Mouse (Mus musculus) limb, embryonic 15.5 days (tissue): ENCODE data around the gene Adam15. TPM values are rescaled to one million over a fixed set of nuclear protein-coding genes. Genes with fewer than 3 reads are reported as not detected.

Experiments used
- ATAC-seq: fragments of 200-750 bp; cut with Nextera tagmentation; 2 replicates; pipeline ENCODE4 v1.8.0; 2017; ENCODE audit warnings: low read depth, moderate TSS enrichment; ENCODE audit not compliant: insufficient number of reproducible peaks, low FRiP score, low TSS enrichment
- H3K27ac ChIP-seq: fragments of 300-500 bp; sonication (generic); 2 replicates; pipeline ENCODE4 v1.5.1; 2015; ENCODE audit warnings: moderate library complexity, mild to moderate bottlenecking, inconsistent platforms
- H3K27me3 ChIP-seq: fragments of 300-500 bp; sonication (generic); 2 replicates; pipeline ENCODE4 v1.6.1; 2015; ENCODE audit warnings: inconsistent platforms
- H3K36me3 ChIP-seq: fragments of 300-500 bp; sonication (generic); 2 replicates; pipeline ENCODE4 v1.6.1; 2015; ENCODE audit warnings: inconsistent platforms
- H3K4me1 ChIP-seq: fragments of 300-500 bp; sonication (generic); 2 replicates; pipeline ENCODE4 v1.6.1; 2015; ENCODE audit warnings: inconsistent platforms
- H3K4me2 ChIP-seq: fragments of 300-500 bp; sonication (generic); 2 replicates; pipeline ENCODE4 v1.6.1; 2015; ENCODE audit warnings: mild to moderate bottlenecking, inconsistent platforms
- H3K4me3 ChIP-seq: fragments of 300-500 bp; sonication (generic); 2 replicates; pipeline ENCODE4 v1.5.1; 2015; ENCODE audit warnings: mild to moderate bottlenecking, inconsistent platforms
- H3K9ac ChIP-seq: fragments of 300-500 bp; sonication (generic); 2 replicates; pipeline ENCODE4 v1.6.1; 2015; ENCODE audit warnings: inconsistent platforms
- H3K9me3 ChIP-seq: fragments of 300-500 bp; sonication (generic); 2 replicates; pipeline ENCODE4 v1.6.1; 2016; ENCODE audit warnings: inconsistent platforms
- WGBS: fragments of 180-500 bp; shearing (Covaris S2); methylation state at CpG from one replicate; pipeline ENCODE4 v1.1.7; 2015; 5-methylcytosine and 5-hydroxymethylcytosine counted together
- polyA plus RNA-seq: library from polyadenylated mRNA; unstranded; fragments of >200 nt; fragmentation: Nextera tagmentation; extraction: Ambion mirVana; gene quantifications from 2 replicates; pipeline ENCODE4 v1.2.1, GENCODE M21; 2015

The Adam15 gene
- polyA plus RNA-seq = 94.4 and 106 TPM in 2 replicates

DNA sequence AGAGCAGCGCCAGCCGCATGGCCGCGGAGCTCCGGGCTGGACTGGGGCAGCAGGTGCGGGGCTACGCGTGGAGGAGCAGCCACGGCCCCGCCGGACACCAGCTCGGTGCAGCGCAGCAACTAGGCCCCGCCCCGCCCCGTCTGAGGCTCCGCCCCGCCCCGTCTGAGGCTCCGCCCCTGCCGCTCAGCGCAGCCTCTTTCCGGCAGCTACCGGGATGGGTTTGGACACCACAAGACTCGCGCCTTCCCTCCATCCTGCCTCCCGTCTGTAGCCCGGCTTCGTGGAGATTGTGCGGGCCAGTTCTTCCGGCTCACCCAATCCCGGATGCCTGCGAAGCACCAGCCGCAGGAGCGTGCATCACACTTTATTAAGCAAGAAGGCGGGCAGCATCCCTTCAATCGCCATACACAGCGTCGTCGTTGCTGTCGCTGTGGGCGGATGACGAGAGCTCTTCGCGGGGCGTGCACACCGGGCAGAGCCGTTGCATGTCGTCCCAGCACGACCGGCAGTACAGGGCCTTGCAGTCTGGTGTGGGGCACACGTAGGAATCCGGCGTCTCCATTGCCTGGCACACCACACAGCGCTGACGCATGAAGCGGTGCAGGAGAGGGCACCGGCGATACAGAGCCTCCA, at the start of gene Adam15:
TSS of gene Adam15 (minus strand) at position 128 of the 633 bp plus-strand sequence.
- Histone ChIP-seq H3K27me3 (peaks cover 5% of the 10 kb centered on the region; the same call in 1 of the 2 replicates), H3K4me2 (peak within 1 kb of the TSS; percentile 96), H3K27ac (peak within 1 kb of the TSS; percentile 80), H3K4me1 (peaks cover 26% of the 10 kb centered on the region), H3K36me3 (peaks cover 25% of the 10 kb centered on the region), H3K9ac (peak within 1 kb of the TSS; percentile 64), H3K4me3 (peak within 1 kb of the TSS; percentile 72), H3K9me3 (no peaks in the 10 kb centered on the region)
- under 1% methylated on average over 59 of the region's 59 CpGs for WGBS
- ATAC-seq = peak; percentile 81

DNA sequence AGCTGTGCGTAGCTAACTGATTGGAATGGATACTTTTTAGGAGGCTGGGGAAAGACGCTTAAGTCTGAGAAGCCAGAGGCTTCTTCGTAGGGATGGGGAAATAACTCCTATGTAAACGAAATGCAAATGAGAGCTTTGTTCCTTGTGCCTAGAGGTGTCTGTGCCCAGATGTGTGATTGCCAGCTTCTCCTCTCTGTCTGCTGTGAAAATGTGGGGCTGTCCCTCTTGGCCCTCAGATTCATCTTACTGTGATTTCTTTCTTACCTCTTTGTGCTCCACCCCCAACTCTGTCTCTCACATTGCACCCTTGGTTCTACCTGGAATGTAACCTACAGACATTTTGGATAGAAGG, 46.8 kb upstream of the Adam15 start:
- H3K9ac ChIP-seq = peak overlapping the region; percentile 57
- peak overlapping the region; percentile 98 for H3K4me2 ChIP-seq
- 0 out of 2 replicates have a peak, but pooled peaks cover 2% of the 10 kb centered on the region for H3K27me3 ChIP-seq
- H3K36me3 ChIP-seq = peaks cover 2% of the 10 kb centered on the region; the same call in 1 of the 2 replicates
- no peak for ATAC-seq
- peak overlapping the region; percentile 92 for H3K27ac ChIP-seq
- no peaks in the 10 kb centered on the region for H3K9me3 ChIP-seq
- peak overlapping the region; percentile 57 for H3K4me3 ChIP-seq
- peaks cover 49% of the 10 kb centered on the region for H3K4me1 ChIP-seq
- WGBS = 0% methylated on average over 4 of the region's 4 CpGs

DNA sequence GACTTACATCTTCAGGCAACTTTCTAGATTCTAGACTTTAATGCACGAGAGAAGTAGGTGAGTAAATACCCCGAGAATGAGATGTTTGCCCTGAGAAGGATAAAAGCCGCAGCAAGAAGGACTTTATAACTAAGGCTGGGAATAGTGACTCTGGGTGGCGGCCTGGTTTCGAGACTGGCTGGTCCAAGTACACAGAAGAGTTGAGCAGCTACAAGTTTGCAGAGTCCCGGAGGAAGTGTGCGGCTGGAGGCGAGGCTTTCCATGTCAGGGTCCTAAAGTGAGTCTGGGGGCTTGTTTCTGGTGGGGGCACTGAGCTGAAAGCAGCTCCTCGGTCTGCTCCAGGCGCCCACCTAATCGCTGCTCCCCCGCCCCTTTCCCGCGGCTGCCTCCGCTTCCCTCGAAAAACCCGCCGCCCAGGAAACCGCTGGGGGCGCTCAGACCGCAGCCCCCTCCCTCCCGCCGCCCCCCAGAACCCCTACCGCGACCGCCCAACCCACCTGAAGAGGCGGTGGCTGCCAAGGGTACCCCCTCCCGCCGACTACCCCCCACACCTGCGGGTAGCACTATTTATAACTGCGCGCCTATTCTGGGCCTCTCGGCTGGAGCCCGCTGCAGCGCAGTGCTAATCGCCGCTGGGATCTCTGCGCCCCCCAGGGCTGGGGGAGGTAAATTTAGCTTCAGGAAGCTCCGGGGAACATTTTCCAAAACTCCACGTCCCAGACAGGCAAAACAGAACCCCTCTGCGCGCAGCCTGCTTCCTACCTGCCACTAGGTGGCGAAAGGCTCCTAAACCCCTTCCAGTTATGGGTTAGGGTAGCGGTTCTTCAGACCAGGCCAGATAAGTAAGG, 46.2 kb upstream of the Adam15 start:
- Histone ChIP-seq H3K27ac (peak overlapping the region; percentile 92), H3K4me3 (peak overlapping the region; percentile 57), H3K4me1 (peaks cover 55% of the 10 kb centered on the region), H3K9me3 (no peaks in the 10 kb centered on the region), H3K4me2 (peak overlapping the region; percentile 98), H3K36me3 (no peaks in the 10 kb centered on the region), H3K9ac (peak overlapping the region; percentile 57), H3K27me3 (0 out of 2 replicates have a peak, but pooled peaks cover 3% of the 10 kb centered on the region)
- ATAC-seq = peak; percentile 7; the same call in 1 of the 2 replicates
- under 1% methylated on average over 44 of the region's 44 CpGs for WGBS

DNA sequence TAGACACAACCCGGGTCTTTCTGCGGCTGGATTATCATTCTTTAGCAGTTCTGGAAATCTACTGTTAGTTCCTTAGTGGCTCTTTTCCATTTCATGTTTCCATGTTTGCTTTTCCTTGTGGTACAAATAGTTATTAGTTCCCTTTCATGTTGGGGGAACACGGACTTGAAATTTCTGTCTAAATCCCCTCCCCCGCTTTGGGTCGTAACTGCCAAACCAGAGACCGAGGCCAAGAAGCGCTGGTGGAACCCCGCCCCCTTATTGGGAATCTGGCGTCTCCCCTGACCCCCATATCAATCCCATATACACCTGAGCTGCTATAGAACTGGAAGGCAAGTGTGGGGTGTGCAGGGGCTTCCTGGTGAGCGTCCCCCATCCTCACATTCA, 45.6 kb upstream of the Adam15 start:
- Histone ChIP-seq H3K9me3 (no peaks in the 10 kb centered on the region), H3K9ac (no peak overlapping the region), H3K36me3 (no peaks in the 10 kb centered on the region), H3K27me3 (0 out of 2 replicates have a peak, but pooled peaks cover 3% of the 10 kb centered on the region), H3K4me3 (peak overlapping the region; percentile 57), H3K4me1 (peaks cover 61% of the 10 kb centered on the region), H3K27ac (peak overlapping the region; percentile 92), H3K4me2 (peak overlapping the region; percentile 98)
- ATAC-seq = no peak
- 5% methylated on average over 10 of the region's 10 CpGs for WGBS

DNA sequence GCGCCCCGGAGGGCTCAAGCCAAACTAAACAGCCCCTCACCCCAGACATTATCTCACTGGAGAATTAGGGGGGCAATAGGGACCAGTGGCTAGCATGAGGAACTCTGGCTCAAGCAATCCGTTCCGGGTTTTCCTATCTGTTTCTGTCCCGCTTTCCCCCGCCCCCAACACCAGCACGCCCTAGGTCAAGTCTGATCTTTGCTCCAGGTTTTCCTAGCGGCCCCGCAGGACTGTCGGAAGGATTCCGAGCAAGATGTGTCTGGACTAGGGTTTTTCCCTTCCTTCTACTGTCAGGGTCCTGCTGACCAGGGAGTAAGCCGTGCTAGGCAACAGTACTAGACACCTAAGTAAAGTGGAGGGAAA, 45.1 kb upstream of the Adam15 start:
- peak overlapping the region; percentile 98 for H3K4me2 ChIP-seq
- no peaks in the 10 kb centered on the region for H3K36me3 ChIP-seq
- 0 out of 2 replicates have a peak, but pooled peaks cover 3% of the 10 kb centered on the region for H3K27me3 ChIP-seq
- H3K4me3 ChIP-seq = peak overlapping the region; percentile 57
- peaks cover 66% of the 10 kb centered on the region for H3K4me1 ChIP-seq
- H3K9ac ChIP-seq = no peak overlapping the region
- H3K27ac ChIP-seq = peak overlapping the region; percentile 92
- H3K9me3 ChIP-seq = no peaks in the 10 kb centered on the region
- peak; percentile 9; the same call in 1 of the 2 replicates for ATAC-seq
- 2% methylated on average over 11 of the region's 12 CpGs for WGBS

DNA sequence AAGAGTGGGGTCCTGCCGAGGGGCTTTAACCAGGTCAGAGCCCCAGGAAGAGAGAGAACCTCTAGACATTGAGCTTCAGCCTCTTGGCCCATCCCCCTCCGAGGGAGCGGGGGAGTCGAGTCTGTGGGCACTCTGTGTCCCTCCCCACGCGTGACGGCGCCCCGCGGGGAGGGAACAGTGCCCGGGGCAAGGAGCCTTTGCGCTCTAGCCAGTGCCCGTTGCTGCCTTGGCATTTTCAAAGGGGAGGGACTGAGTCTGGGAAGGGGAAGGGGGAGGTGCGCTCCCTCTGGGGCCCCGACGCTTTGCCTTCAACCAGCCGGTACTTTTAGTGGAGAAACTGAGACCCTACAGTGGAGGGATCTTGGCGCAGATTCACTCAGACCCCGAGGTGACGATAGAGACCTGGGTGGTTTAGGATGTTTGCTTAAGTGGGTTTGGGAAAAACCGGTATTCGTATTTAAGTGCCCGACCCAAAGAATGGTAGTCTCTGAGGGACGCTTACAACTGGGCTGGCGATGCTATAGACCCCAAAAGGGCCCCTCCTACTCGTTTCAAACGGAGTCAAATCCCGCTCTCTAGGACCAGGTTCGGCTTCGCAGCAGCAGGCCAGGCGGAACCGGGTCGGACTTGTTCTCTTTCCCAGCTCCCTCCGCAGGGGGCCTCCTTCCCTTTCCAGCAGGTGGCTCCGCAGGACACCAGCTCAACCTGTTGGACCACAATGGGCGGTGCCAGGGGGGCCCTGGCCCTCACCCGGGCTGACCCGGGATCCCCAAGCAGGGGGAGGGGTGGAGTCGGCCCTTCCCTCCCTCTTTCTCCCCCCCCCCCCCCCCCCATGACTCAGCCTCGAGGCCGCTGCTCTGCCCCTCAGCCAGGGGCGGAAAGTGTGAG, 44.5 kb upstream of the Adam15 start, which contains the start of gene Zbtb7b:
TSS of gene Zbtb7b (minus strand) at position 771 of the 888 bp plus-strand sequence.
- Histone ChIP-seq H3K9me3 (no peaks in the 10 kb centered on the region), H3K4me1 (peaks cover 66% of the 10 kb centered on the region), H3K27me3 (0 out of 2 replicates have a peak, but pooled peaks cover 3% of the 10 kb centered on the region), H3K36me3 (no peaks in the 10 kb centered on the region), H3K9ac (peak within 1 kb of the TSS; percentile 41), H3K4me2 (peak within 1 kb of the TSS; percentile 98), H3K4me3 (peak within 1 kb of the TSS; percentile 57), H3K27ac (peak within 1 kb of the TSS; percentile 92)
- WGBS = under 1% methylated on average over 35 of the region's 42 CpGs
- peak; percentile 37 for ATAC-seq

DNA sequence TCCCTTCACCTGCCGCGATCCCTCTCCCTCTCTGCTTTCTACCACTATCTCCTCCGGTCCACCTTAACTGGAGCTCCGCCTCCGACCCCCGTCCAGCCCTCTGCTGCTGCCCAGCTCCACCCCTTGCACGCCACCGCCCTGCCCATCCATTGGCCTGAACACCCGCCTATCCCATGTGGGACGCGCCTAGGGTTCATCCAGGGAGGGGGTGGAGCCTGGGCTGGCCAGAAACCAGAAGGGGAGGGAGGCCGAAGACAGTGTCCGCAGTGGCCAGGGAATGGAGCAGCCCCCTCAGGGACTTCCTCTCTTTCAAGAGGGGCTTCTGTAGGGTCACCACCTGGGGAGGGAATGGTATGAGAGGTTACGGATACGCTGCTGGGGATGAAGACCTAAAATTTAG, 43.8 kb upstream of the Adam15 start:
- peak overlapping the region; percentile 57 for H3K4me3 ChIP-seq
- H3K9ac ChIP-seq = peak overlapping the region; percentile 41
- H3K4me2 ChIP-seq = peak overlapping the region; percentile 98
- H3K9me3 ChIP-seq = no peaks in the 10 kb centered on the region
- peak overlapping the region; percentile 92 for H3K27ac ChIP-seq
- peak; percentile 94 for ATAC-seq
- peaks cover 67% of the 10 kb centered on the region for H3K4me1 ChIP-seq
- 0% methylated on average over 15 of the region's 15 CpGs for WGBS
- H3K27me3 ChIP-seq = 0 out of 2 replicates have a peak, but pooled peaks cover 3% of the 10 kb centered on the region
- H3K36me3 ChIP-seq = no peaks in the 10 kb centered on the region

DNA sequence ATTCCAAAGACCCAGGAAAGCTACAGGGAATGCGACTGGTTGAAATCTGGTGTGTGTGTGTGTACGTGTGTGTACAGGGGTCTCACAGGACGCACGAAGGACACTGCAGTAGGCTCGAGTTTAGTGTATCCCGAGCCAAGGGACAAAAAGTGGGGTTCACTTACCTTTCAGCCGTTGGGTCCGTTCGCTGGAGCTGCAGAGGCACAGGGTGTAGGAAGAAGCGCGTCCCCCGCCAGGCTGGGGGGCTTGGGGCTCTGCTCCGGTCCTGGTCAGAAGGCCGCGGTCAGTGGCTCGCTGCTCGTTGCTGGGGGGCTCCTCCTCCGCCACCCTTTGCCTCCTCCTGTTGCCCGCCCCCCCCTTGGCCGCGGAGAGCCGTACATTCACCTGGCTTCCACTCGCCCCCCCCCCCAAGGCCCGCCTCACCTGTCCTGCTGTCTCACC, 43.1 kb upstream of the Adam15 start:
- Histone ChIP-seq H3K36me3 (no peaks in the 10 kb centered on the region), H3K27me3 (0 out of 2 replicates have a peak, but pooled peaks cover 3% of the 10 kb centered on the region), H3K9me3 (no peaks in the 10 kb centered on the region), H3K27ac (peak overlapping the region; percentile 79), H3K4me1 (peaks cover 74% of the 10 kb centered on the region), H3K4me2 (peak overlapping the region; percentile 98), H3K4me3 (peak overlapping the region; percentile 57), H3K9ac (peak overlapping the region; percentile 55)
- under 1% methylated on average over 17 of the region's 24 CpGs for WGBS
- ATAC-seq = no peak

DNA sequence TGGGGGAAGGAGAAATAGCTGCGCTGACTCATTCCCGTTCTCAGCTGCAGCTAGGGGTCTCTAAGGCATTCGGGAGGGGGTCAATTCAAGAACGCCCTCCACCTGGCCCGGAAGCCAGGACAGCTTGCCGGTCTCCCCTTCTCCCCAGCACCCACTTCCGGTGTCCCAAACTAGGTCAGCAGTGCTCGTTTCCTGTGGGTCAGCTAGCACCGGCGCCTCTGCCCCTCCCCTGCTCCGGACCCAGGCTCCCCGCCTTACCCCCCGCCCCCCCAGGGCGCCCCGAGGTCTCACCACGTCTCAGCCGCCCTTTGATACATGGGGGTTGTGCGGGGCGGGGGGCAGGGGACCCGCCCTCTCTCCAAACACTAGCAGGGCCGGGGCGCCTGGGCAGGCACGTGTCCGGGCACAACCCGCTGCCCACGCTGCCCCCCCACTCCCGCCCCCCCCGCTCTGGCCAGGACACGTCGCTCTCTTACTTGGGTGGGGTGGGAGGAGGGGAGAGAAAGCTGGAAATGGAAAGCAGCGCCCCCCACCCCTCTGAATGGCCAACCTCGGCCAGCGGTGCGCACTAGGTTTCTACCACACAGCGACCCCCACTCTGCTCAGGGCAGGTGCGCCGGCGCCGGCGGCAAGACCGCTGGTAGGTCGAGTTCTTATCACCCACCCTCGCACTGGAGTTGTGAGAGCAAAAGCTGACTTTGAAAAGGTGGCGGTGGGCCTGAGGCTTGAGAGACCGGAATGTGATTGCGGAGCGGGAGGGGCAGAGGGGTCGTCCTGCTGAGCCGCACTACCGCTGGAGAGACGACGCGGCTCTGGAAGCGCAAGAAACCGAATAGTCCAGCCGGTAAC, 42.1 kb upstream of the Adam15 start:
- peak overlapping the region; percentile 79; the same call in 1 of the 2 replicates for H3K27ac ChIP-seq
- no peak for ATAC-seq
- H3K9ac ChIP-seq = peak overlapping the region; percentile 55
- H3K4me3 ChIP-seq = peak overlapping the region; percentile 57
- H3K27me3 ChIP-seq = 0 out of 2 replicates have a peak, but pooled peaks cover 3% of the 10 kb centered on the region
- H3K9me3 ChIP-seq = no peaks in the 10 kb centered on the region
- peak overlapping the region; percentile 98 for H3K4me2 ChIP-seq
- peaks cover 81% of the 10 kb centered on the region for H3K4me1 ChIP-seq
- no peaks in the 10 kb centered on the region for H3K36me3 ChIP-seq
- 1% methylated on average over 56 of the region's 56 CpGs for WGBS
